Mouse (Mus musculus) midbrain, embryonic 10.5 days (tissue): ENCODE measurements around the gene Urb1. TPM values are rescaled to one million over a fixed set of nuclear protein-coding genes. Genes with fewer than 3 reads are reported as not detected.

ENCODE experiments used
- DNase-seq: peaks from one replicate; pipeline ENCODE4 v3.0.0-alpha.2; 2017; ENCODE audit warnings: low spot score
- H3K27ac ChIP-seq: fragments of 300-500 bp; sonication (generic); replicated peaks from 2 replicates; pipeline ENCODE4 v1.5.1; 2016; ENCODE audit warnings: mild to moderate bottlenecking
- H3K27me3 ChIP-seq: fragments of 300-500 bp; sonication (generic); 2 replicates; pipeline ENCODE4 v1.6.1; 2016; ENCODE audit warnings: low read depth, mild to moderate bottlenecking; ENCODE audit not compliant: poor library complexity, severe bottlenecking
- H3K36me3 ChIP-seq: fragments of 300-500 bp; sonication (generic); 2 replicates; pipeline ENCODE4 v1.6.1; 2016; ENCODE audit warnings: mild to moderate bottlenecking, moderate library complexity
- H3K4me1 ChIP-seq: fragments of 300-500 bp; sonication (generic); 2 replicates; pipeline ENCODE4 v1.6.1; 2016
- H3K4me3 ChIP-seq: fragments of 300-500 bp; sonication (generic); 2 replicates; pipeline ENCODE4 v1.5.1; 2016; ENCODE audit warnings: mild to moderate bottlenecking, moderate library complexity
- H3K9me3 ChIP-seq: fragments of 300-500 bp; sonication (generic); replicated peaks from 2 replicates; pipeline ENCODE4 v1.6.1; 2016; ENCODE audit warnings: mild to moderate bottlenecking
- WGBS: fragments of 180-500 bp; shearing (Covaris S2); methylation state at CpG from one replicate; pipeline ENCODE4 v1.1.7; 2016; 5-methylcytosine and 5-hydroxymethylcytosine counted together
- polyA plus RNA-seq: library from polyadenylated mRNA; unstranded; fragments of >200 nt; fragmentation: Nextera tagmentation; extraction: Ambion mirVana; gene quantifications from 2 replicates; pipeline ENCODE4 v1.2.1, GENCODE M21; 2016

The Urb1 gene
- polyA plus RNA-seq: 10.7 and 11.0 TPM in 2 replicates

DNA sequence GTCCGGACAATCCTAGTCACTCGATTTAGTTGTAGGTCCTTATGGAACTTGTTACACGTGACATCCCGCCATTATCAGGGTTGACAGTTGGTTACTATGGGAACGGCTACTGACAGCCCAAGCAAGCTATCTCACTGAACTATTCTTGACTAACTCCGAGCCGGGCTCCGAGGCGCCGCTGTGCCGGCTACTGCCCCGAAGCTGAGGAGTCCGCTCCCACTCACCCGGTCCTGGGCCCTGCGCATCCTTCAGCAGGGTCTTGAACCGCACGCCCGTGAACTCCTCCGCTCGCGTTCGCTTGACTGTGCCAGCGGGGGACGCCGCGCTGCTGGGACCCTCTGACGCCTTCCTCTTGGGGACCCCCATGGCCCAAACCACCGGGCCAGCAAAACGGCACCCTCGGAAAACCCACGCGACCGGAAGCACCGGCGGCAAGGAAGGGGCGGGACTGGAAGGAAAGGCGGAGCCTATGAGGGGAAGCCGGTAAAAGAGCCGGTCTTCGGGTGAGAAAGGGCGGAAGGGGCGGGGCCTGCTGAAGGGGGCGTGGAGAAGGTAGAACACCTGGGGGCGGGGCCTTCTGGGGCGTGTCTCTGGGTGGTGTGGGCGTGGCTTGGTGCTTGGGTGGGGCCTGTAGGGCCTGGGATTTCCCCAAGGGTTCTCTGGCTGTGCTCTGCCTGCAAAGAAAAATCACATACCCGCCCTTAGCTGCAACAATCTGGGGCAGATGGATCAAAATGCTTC lies at the start of gene Urb1:
Gene Urb1 (minus strand): TSS at position 439 of the 741 bp plus-strand sequence.
- H3K9me3 ChIP-seq: no peaks in the 10 kb centered on the region
- WGBS: under 1% methylated on average over 47 of the region's 47 CpGs
- no peaks in the 10 kb centered on the region; the same call in 1 of the 2 replicates for H3K27me3 ChIP-seq
- peaks cover 6% of the 10 kb centered on the region for H3K36me3 ChIP-seq
- DNase-seq: peak; percentile 100
- H3K4me3 ChIP-seq: peak within 1 kb of the TSS; percentile 70
- peak within 1 kb of the TSS; percentile 64 for H3K27ac ChIP-seq
- H3K4me1 ChIP-seq: peaks cover 20% of the 10 kb centered on the region

DNA sequence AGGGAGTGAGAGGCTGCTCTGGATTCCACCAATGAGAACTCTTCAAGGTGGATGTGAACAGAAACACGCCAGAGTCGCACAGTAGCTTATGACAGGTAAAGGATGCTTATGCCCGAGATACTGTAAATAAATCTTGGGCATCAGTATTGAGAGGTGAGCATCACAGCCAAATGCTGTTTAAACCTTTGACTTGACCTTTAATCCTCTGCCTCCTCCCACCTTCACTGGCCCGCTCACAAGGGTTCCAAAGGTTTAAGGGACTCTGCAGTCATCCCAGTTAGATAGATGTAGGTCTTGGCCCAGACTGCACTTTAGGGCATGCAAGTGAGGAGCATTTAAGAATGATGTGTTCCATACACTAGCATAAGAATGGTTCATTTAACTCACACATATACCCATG lies 48.0 kb upstream of the Urb1 start:
- Histone ChIP-seq H3K9me3 (no peaks in the 10 kb centered on the region), H3K4me1 (peaks cover 7% of the 10 kb centered on the region; the same call in 1 of the 2 replicates), H3K4me3 (no peak overlapping the region), H3K27ac (no peak overlapping the region), H3K36me3 (no peaks in the 10 kb centered on the region), H3K27me3 (no peaks in the 10 kb centered on the region)
- DNase-seq: no peak
- 80% methylated on average over 4 of the region's 4 CpGs for WGBS

DNA sequence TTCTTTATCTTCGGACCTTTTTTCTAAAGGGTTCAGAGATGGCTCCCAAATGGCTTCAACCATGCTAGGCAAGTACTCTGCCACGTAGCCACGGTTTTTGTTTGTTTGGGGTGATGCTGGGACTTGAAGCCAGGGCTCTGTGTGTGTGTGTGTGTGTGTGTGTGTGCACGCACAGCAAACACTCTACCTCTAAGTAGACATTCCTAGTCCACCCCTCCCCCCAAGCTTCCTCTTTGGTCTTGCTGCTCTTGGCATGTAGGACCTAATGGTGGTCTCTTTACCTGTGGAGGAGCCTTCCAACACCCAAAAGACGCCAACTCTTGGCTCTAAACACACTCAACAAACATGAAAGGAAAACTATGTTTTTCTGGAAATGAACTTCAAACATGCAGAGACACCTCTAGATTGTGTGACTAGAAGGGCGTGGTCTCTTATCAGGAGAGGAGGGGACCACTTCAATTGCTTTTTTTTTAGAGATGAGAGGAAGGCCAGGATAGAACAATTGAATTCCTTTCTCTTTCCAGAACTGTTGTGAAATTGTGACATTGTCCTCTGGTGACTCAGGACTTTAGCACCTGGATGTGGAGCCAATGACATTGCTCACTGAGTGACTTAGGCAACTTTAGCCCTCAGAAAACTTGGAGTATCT lies 46.5 kb upstream of the Urb1 start:
- no peak for DNase-seq
- peaks cover 10% of the 10 kb centered on the region; the same call in 1 of the 2 replicates for H3K4me1 ChIP-seq
- H3K27ac ChIP-seq: no peak overlapping the region
- no peaks in the 10 kb centered on the region for H3K36me3 ChIP-seq
- no peaks in the 10 kb centered on the region for H3K9me3 ChIP-seq
- 90% methylated on average over 6 of the region's 6 CpGs for WGBS
- no peaks in the 10 kb centered on the region for H3K27me3 ChIP-seq
- no peak overlapping the region for H3K4me3 ChIP-seq

DNA sequence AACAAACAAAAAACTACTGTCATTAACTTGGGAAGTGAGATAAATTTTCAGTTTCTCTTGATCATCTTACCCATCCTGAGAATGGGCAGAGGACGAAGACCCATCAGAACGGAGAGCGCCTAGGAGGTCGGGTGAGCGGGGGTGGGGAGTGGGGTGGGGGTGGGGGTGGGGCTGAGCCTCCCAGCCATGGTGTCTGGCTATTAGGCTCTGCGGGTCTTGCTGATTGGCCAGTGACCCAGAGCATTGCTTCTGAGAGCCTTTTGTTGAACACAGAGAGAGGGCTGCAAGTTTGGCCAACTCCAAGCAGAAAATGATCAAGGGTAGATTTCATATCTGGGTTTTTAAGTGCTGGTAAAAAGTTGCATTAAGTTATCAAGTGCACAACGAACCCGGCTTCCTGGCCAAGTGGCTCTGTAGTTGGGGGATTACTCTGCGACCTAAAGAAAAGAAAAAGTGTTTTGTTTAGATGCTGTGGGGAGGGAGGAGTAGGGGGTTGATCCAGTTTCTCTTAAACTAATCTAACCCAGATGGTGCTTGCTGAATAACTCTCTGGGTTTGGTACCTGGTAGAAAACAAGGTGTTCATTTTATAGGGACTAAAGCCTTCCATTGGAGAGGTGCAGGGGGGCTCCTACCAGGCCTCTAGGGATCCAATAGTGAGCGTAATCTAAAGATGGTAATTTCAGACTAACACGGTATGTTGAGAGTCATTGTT lies 41.6 kb upstream of the Urb1 start:
- no peaks in the 10 kb centered on the region for H3K36me3 ChIP-seq
- H3K27me3 ChIP-seq: peaks cover 7% of the 10 kb centered on the region; the same call in 1 of the 2 replicates
- H3K4me1 ChIP-seq: peaks cover 30% of the 10 kb centered on the region
- DNase-seq: no peak
- H3K4me3 ChIP-seq: no peak overlapping the region
- WGBS: 57% methylated on average over 11 of the region's 11 CpGs
- no peak overlapping the region for H3K27ac ChIP-seq
- H3K9me3 ChIP-seq: no peaks in the 10 kb centered on the region

DNA sequence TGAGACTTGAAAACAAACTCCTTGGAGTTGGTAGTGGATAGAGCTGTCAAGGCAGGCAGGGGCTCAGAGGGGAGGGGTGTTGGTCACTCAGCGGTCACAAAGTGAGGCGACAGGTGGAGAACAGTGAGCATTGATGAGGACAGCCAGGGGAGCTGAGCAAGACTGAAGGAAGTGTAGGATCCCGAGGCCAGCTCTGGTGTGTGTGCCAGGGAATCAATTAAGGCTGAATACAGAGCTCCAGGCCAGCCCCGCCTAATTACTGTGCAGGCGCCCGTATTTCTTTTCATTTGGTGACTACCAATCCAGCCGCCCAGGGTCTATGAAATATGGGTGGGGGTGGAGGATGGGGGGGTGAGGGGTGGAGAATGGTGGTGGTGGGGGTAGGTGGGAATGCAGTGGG lies 40.7 kb upstream of the Urb1 start:
- 73% methylated on average over 7 of the region's 7 CpGs for WGBS
- Histone ChIP-seq H3K9me3 (no peaks in the 10 kb centered on the region), H3K27me3 (peaks cover 7% of the 10 kb centered on the region; the same call in 1 of the 2 replicates), H3K4me1 (peaks cover 34% of the 10 kb centered on the region), H3K27ac (no peak overlapping the region), H3K36me3 (no peaks in the 10 kb centered on the region), H3K4me3 (no peak overlapping the region)
- no peak for DNase-seq

DNA sequence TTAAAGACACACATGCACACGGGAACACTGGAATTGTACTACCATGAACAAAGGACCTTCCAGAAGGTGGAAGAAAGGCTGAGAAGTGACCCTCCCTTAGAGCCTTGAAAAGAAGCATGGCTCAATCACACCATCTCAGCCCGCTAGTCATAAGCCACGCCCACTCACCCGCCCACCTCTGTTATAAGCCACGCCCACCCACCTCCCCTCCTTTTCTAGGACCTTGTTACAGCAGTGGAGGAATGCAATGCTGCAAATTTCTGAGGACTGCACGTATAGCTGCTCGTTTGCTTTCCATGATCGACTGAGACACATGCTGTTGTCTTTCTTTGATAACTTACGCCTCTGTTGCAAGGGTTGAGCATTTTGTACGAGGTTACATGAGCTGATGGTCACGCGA lies 39.0 kb upstream of the Urb1 start:
- Histone ChIP-seq H3K27ac (no peak overlapping the region), H3K27me3 (peaks cover 7% of the 10 kb centered on the region; the same call in 1 of the 2 replicates), H3K9me3 (no peaks in the 10 kb centered on the region), H3K36me3 (no peaks in the 10 kb centered on the region), H3K4me1 (peaks cover 43% of the 10 kb centered on the region), H3K4me3 (no peak overlapping the region)
- DNase-seq: peak; percentile 42
- WGBS: 52% methylated on average over 12 of the region's 12 CpGs

DNA sequence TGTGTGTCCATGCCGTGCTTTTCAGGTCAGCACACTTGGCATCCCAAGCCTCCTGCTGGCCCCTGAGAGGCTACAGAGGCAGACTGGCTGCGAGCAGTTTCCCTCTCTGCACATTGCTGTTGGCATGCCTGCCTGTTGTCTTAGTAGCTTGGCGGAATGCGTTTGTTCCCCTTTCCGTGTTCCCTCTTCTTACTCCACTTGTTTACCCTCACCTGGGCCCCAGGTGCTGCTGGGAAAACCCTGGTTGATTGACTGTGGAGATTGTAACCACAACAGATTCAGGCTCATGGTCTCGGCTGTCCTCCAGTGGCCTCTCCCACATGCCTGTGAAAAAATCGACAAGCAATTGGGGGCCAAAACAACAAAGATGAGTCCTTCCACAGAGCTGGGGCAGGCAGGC lies 38.5 kb upstream of the Urb1 start:
- H3K4me1 ChIP-seq: peaks cover 44% of the 10 kb centered on the region
- peaks cover 7% of the 10 kb centered on the region; the same call in 1 of the 2 replicates for H3K27me3 ChIP-seq
- WGBS: 89% methylated on average over 7 of the region's 7 CpGs
- DNase-seq: no peak
- no peaks in the 10 kb centered on the region for H3K9me3 ChIP-seq
- H3K36me3 ChIP-seq: no peaks in the 10 kb centered on the region
- no peak overlapping the region for H3K4me3 ChIP-seq
- H3K27ac ChIP-seq: 0 out of 2 replicates have a peak overlapping the region, but pooled peaks have one; percentile 49

DNA sequence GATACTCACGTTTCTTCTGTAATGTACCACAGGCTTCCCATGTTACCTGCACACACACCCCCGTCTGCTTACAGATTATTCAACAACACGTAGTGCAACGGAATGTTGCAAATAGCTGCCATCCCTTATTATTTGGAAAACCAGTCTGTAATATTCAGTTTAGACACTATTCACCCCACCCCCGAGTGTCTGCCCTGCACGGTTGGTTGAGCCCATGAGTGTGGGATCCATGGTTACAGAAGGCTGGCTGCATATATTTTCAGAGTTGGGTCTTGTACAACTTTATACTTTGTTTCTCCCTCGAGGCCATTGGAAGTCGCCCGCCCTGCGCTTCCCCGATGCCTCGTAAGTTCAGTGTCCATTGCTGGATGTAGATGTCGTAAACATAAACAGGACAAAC lies 35.4 kb upstream of the Urb1 start:
- Histone ChIP-seq H3K27ac (no peak overlapping the region), H3K36me3 (no peaks in the 10 kb centered on the region), H3K27me3 (peaks cover 14% of the 10 kb centered on the region; the same call in 1 of the 2 replicates), H3K4me3 (no peak overlapping the region), H3K4me1 (peaks cover 71% of the 10 kb centered on the region), H3K9me3 (no peaks in the 10 kb centered on the region)
- 81% methylated on average over 13 of the region's 13 CpGs for WGBS
- no peak for DNase-seq

DNA sequence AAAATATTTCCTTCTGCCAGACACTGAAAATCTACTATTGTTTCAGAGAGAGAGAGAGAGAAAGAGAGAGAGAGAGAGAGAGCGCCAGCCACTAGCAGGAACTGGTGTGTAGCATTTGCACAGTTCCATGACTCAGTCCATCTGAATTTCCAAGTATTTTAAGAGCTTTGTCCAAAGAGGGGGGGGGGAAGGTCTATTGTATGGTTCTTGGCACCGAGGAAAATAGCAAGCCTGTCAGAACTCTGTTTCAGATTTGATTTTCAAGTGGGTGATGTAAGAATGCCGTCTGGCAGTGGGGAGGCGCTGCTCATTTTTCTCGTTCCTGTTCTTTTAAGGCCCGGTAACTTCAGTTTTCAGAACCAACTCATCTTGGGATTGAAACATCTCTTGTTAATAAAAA lies 34.8 kb upstream of the Urb1 start:
- Histone ChIP-seq H3K27me3 (peaks cover 14% of the 10 kb centered on the region; the same call in 1 of the 2 replicates), H3K9me3 (no peaks in the 10 kb centered on the region), H3K27ac (peak overlapping the region; percentile 46), H3K4me3 (no peak overlapping the region), H3K4me1 (peaks cover 71% of the 10 kb centered on the region), H3K36me3 (no peaks in the 10 kb centered on the region)
- WGBS: 87% methylated on average over 6 of the region's 6 CpGs
- DNase-seq: no peak

DNA sequence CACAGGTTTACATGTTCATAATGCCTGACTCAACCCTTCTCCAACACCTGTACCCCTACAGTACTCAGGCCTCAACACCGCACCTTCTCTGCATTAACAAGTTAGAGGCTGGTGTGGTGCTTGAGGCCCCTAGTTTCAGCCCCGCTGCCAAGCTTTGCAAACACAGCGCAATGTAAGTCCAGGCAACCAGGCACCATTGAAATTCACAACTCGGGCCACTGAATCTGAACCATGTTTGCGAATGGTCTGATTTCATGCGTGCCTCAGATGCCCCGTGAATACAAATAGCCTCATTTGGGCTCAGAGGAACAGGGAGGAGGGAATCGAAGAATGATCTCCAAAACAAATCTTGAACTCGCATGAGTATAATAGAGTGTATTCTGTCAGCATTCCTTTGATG lies 32.0 kb upstream of the Urb1 start:
- Histone ChIP-seq H3K36me3 (no peaks in the 10 kb centered on the region), H3K4me3 (no peak overlapping the region; the same call in 1 of the 2 replicates), H3K27me3 (peaks cover 8% of the 10 kb centered on the region; the same call in 1 of the 2 replicates), H3K9me3 (no peaks in the 10 kb centered on the region), H3K4me1 (peaks cover 52% of the 10 kb centered on the region), H3K27ac (peak overlapping the region; percentile 76; the same call in 1 of the 2 replicates)
- WGBS: 56% methylated on average over 9 of the region's 9 CpGs
- DNase-seq: no peak

DNA sequence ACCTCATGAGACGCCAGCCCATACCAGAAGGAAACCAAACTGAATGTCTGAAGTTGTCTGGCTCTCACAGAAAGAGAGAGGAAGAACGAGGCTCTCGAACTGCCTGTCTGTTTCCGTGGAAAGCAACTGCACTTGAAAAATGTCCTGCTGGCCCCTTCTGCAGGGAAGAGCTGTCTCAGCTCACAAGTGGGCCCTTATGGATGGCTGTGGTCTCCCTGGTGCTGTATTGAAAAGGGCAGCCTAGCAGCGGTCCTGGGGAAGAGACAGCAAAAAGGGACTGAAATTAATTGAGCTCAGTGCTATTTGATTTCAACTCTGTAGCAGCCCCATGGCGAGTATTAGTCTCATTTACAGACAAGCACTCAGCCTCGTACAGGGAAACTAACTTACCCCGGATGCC lies 27.2 kb upstream of the Urb1 start:
- Histone ChIP-seq H3K36me3 (no peaks in the 10 kb centered on the region), H3K9me3 (no peaks in the 10 kb centered on the region), H3K27me3 (peaks cover 36% of the 10 kb centered on the region), H3K27ac (no peak overlapping the region), H3K4me3 (no peak overlapping the region), H3K4me1 (peaks cover 34% of the 10 kb centered on the region)
- DNase-seq: no peak
- WGBS: 83% methylated on average over 8 of the region's 8 CpGs

DNA sequence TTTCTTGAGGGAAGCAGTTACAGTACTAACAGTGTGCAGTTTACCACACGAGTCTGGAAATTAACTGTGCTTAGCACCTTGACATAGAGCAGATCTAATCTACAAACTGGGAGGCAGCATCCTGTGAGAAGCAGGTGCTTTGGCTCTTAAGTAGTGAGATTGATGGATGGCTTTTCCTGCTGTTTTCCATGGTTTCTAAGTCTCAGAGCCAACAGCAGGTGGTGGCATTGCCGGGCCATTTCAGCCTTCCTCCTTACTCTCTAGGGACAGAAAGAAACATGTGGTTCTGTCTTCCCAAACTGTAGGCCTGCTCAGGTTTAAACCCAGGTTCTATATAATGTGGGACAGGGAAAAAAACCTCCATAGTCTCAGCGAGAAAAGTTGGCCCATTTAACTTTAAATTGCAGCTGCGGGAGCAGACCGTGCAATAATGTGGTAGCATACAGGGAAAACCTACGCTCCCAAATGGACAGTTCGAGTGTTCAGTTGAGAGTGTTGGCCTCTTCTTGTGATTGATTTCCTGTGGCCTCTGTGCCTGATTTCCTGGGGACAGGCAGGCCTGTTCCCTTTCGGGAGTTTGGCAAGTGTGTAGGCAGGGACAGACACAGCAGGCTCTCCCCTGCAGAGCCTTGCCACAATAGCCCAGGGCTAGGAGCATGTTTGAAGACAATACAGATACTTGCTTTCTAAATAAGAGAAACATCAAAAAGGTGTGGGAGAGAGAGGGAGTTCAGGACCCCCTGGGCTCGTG lies 23.0 kb upstream of the Urb1 start:
- Histone ChIP-seq H3K27me3 (peaks cover 74% of the 10 kb centered on the region), H3K27ac (no peak overlapping the region)

More for the DNA sequence above, 23.0 kb upstream of the Urb1 start:
- Histone ChIP-seq H3K36me3 (no peaks in the 10 kb centered on the region), H3K4me1 (peaks cover 47% of the 10 kb centered on the region), H3K9me3 (no peaks in the 10 kb centered on the region), H3K4me3 (no peak overlapping the region)
- no peak for DNase-seq
- WGBS: 38% methylated on average over 9 of the region's 9 CpGs
